Mouse (Mus musculus) heart, adult 2 months (tissue): ENCODE results near the gene Plpp3. TPM values are rescaled to one million over a fixed set of nuclear protein-coding genes. Genes with fewer than 3 reads are reported as not detected.

Experiments
- DNase-seq, 2 experiments: peaks; one replicate each; pipeline ENCODE4 v3.0.0; 2021
- H3K27ac ChIP-seq: fragments of 200-600 bp; 2 replicates; pipeline ENCODE4 v1.8.1; 2022
- H3K27me3 ChIP-seq: fragments of 200-500 bp; 2 replicates; pipeline ENCODE4 v1.6.1; 2012; ENCODE audit warnings: mild to moderate bottlenecking, low read length, inconsistent platforms, mixed read lengths; ENCODE audit not compliant: control insufficient read depth, insufficient read depth
- H3K36me3 ChIP-seq: fragments of 200-500 bp; 2 replicates; pipeline ENCODE4 v1.6.1; 2012; ENCODE audit warnings: low read length, inconsistent platforms; ENCODE audit not compliant: control insufficient read depth, insufficient read depth
- H3K4me1 ChIP-seq: fragments of 200-500 bp; 2 replicates; pipeline ENCODE4 v1.6.1; 2011; ENCODE audit warnings: low read length; ENCODE audit not compliant: control insufficient read depth, insufficient read depth
- H3K4me3 ChIP-seq: fragments of 200-600 bp; 2 replicates; pipeline ENCODE4 v1.8.1; 2022
- H3K79me2 ChIP-seq: fragments of 200-500 bp; replicated peaks from 2 replicates; pipeline ENCODE4 v1.6.1; 2012; ENCODE audit warnings: mild to moderate bottlenecking, inconsistent platforms, low read length, moderate library complexity, mixed read lengths; ENCODE audit not compliant: control insufficient read depth, insufficient read depth
- H3K9ac ChIP-seq: fragments of 200-500 bp; 2 replicates; pipeline ENCODE4 v1.6.1; 2012; ENCODE audit warnings: low read depth, mild to moderate bottlenecking, control low read depth, inconsistent platforms, low read length, mixed read lengths
- CTCF ChIP-seq: fragments of 200-600 bp; IDR thresholded peaks from 2 replicates; pipeline ENCODE4 v1.8.1; 2022; ENCODE audit warnings: antibody characterized with exemption, mild to moderate bottlenecking, moderate library complexity
- EP300 ChIP-seq: fragments of 200-500 bp; IDR thresholded peaks from 2 replicates; pipeline ENCODE4 v1.6.1; 2011; ENCODE audit warnings: low read depth, low read length, control low read depth; ENCODE audit not compliant: insufficient read depth
- POLR2A ChIP-seq: fragments of 200-500 bp; IDR thresholded peaks from 2 replicates; pipeline ENCODE4 v1.6.1; 2011; ENCODE audit warnings: mild to moderate bottlenecking, low read depth, low read length, control low read depth; ENCODE audit not compliant: insufficient read depth
- WGBS: fragments of 180-500 bp; shearing (Covaris S2); methylation state at CpG from one replicate; pipeline ENCODE4 v1.1.7; 2018; 5-methylcytosine and 5-hydroxymethylcytosine counted together
- intact Hi-C: fragments of 180-260 bp; cut with DNase I; formaldehyde crosslinking; loops from one replicate; pipeline ENCODE4 v1.15.1; 2025
- polyA plus RNA-seq: library from polyadenylated mRNA; depleted of rRNA; stranded (reverse); fragments of >200 nt; gene quantifications from 2 replicates; pipeline ENCODE4 v1.2.3, GENCODE M21; 2012
- total RNA-seq, 2 experiments: library from RNA; stranded (reverse); gene quantifications; 2 replicates each; pipeline ENCODE4 v1.2.3; 2021

Gene Plpp3
- total and polyA plus RNA-seq, 3 experiments, result 64.8 to 76.9 (median 74.0) TPM

DNA sequence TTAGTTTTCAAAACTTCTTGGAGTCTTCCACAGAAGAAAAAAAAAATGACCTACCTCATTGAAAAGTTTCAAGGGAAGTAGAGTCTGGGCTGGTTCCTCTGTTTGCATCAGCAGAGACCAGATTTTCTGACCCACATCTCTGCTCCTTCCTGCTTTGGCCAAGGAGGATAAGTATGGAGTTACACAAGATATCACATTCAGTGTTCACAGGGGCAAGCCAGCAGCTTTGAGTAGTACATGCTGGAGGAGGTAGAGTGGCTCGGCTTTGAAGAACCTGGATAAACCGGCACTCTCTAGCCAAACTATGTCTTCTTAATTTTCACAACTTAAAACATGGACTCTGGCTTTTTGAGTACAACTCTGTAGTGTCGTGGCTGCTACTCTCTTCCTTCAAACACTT is 3.9 kb upstream of the Plpp3 start:
- no peak for TF ChIP-seq POLR2A
- TF ChIP-seq CTCF, result no peak
- TF ChIP-seq EP300, result no peak
- Histone ChIP-seq H3K4me1 (no peaks in the 10 kb centered on the region; the same call in 1 of the 2 replicates), H3K27me3 (no peaks in the 10 kb centered on the region), H3K36me3 (peaks cover 4% of the 10 kb centered on the region; the same call in 1 of the 2 replicates), H3K4me3 (no peak overlapping the region), H3K27ac (no peak overlapping the region), H3K79me2 (no peaks in the 10 kb centered on the region), H3K9ac (no peak overlapping the region)
- 87% methylated on average over 3 of the region's 3 CpGs for WGBS
- intact Hi-C loops, result loop anchor here (1.0 to 10.0 kb wide), 6 partner anchors 482 to 1224 kb away; no protein-coding TSS in a partner anchor
- DNase-seq, result no peak

GRCm38 (mm10) chr4:105156281-105156680 is 866 bp upstream of the Plpp3 start:
- no peaks in the 10 kb centered on the region for H3K27me3 ChIP-seq
- H3K4me1 ChIP-seq, result peaks cover 2% of the 10 kb centered on the region; the same call in 1 of the 2 replicates
- intact Hi-C loops, result loop anchor here (2.0 to 10.0 kb wide), 6 partner anchors 246 to 899 kb away; no protein-coding TSS in a partner anchor
- TF ChIP-seq EP300, result no peak
- TF ChIP-seq CTCF, result no peak
- TF ChIP-seq POLR2A, result no peak
- H3K9ac ChIP-seq, result no peak overlapping the region
- H3K36me3 ChIP-seq, result peaks cover 13% of the 10 kb centered on the region
- peaks cover 3% of the 10 kb centered on the region for H3K79me2 ChIP-seq
- no peak overlapping the region for H3K27ac ChIP-seq
- 77% methylated on average over 7 of the region's 7 CpGs for WGBS
- DNase-seq, result no peak
- no peak overlapping the region for H3K4me3 ChIP-seq

DNA sequence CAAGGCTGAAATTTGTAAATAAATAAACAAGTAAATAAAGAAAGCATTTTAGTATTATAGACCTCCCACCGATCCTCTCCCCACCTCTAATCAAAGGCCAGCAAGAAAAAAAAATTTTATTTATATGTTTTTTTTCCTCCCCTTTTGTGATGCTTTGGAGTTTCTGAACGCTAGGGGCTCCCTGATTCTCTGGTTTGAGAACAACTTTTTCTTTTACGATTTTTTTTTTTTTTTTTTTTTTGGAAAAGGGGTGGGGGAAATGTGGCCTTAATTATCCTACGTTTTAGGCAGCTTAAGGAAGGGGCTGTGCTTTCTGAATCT is 232 bp upstream of the Plpp3 start:
- no peaks in the 10 kb centered on the region for H3K27me3 ChIP-seq
- H3K36me3 ChIP-seq, result peaks cover 20% of the 10 kb centered on the region
- TF ChIP-seq POLR2A, result no peak
- TF ChIP-seq CTCF, result peak; percentile 85
- TF ChIP-seq EP300, result no peak
- peak overlapping the region; percentile 95 for H3K27ac ChIP-seq
- no peak for DNase-seq
- 2% methylated on average over 4 of the region's 4 CpGs for WGBS
- H3K4me1 ChIP-seq, result peaks cover 5% of the 10 kb centered on the region
- peak overlapping the region; percentile 99 for H3K4me3 ChIP-seq
- intact Hi-C loops, result loop anchor here (1.0 to 10.0 kb wide), 7 partner anchors 105 to 898 kb away; no protein-coding TSS in a partner anchor
- H3K79me2 ChIP-seq, result peaks cover 7% of the 10 kb centered on the region
- no peak overlapping the region for H3K9ac ChIP-seq

DNA sequence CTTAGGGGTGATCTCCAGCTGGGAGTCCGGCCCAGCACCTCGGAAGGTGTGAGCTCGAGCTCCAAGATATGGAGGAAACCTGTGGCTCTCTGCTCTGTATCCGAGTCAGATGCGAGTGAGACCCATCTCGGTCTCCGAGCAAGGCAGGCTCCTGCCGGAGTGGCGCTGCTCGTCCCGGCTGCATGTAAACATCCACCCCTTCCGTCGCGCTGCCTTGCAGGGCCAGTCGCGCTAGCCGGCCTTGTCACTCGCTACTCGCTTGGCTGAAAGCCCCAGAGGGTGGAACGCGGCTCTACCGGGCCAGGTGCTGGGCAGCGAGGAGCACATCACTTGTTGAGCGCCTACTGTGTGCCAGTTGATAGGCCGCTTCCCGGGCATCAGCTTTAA is 1.0 kb downstream of the Plpp3 start:
- peak; percentile 86 to 89 for DNase-seq
- Histone ChIP-seq H3K4me1 (peaks cover 12% of the 10 kb centered on the region), H3K27ac (peak overlapping the region; percentile 95), H3K79me2 (peaks cover 9% of the 10 kb centered on the region), H3K9ac (peak overlapping the region; percentile 94), H3K27me3 (no peaks in the 10 kb centered on the region), H3K36me3 (peaks cover 25% of the 10 kb centered on the region), H3K4me3 (peak overlapping the region; percentile 99)
- WGBS, result 1% methylated on average over 26 of the region's 26 CpGs
- TF ChIP-seq EP300, result 0 out of 2 replicates have a peak, but pooled peaks have one; percentile 4
- TF ChIP-seq POLR2A, result peak; percentile 77
- peak; percentile 55 for TF ChIP-seq CTCF
- intact Hi-C loops, result loop anchor here (2.0 to 10.0 kb wide), 9 partner anchors 47 to 897 kb away; no protein-coding TSS in a partner anchor

- H3K9ac ChIP-seq, result peak overlapping the region; percentile 94
- H3K4me1 ChIP-seq, result peaks cover 17% of the 10 kb centered on the region
- WGBS, result 4% methylated on average over 18 of the region's 18 CpGs
- peak overlapping the region; percentile 99 for H3K4me3 ChIP-seq
- TF ChIP-seq POLR2A (no peak), CTCF (peak; percentile 64), EP300 (0 out of 2 replicates have a peak, but pooled peaks have one; percentile 2)
- peak; percentile 59 to 64 for DNase-seq
- peaks cover 28% of the 10 kb centered on the region for H3K36me3 ChIP-seq
- H3K27me3 ChIP-seq, result no peaks in the 10 kb centered on the region
- intact Hi-C loops, result loop anchor here (2.0 to 10.0 kb wide), 9 partner anchors 46 to 896 kb away; no protein-coding TSS in a partner anchor
- peaks cover 13% of the 10 kb centered on the region for H3K79me2 ChIP-seq
- peak overlapping the region; percentile 95 for H3K27ac ChIP-seq
These were observed 1.7 kb downstream of the Plpp3 start for GRCm38 (mm10) chr4:105158651-105159530.
